Mouse (Mus musculus) E14TG2a.4 (cell line): ENCODE measurements around the gene Nedd9.

Experiments used
- H3K27me3 ChIP-seq: 2 replicates; pipeline ENCODE4 v1.6.1; 2014; ENCODE audit warnings: low read length, control low read depth; ENCODE audit not compliant: insufficient read depth
- H3K36me3 ChIP-seq: 2 replicates; pipeline ENCODE4 v1.6.1; 2014; ENCODE audit warnings: low read length, control low read depth; ENCODE audit not compliant: insufficient read depth
- H3K4me1 ChIP-seq: replicated peaks from 2 replicates; pipeline ENCODE4 v1.6.1; 2014; ENCODE audit warnings: low read depth, low read length, control low read depth
- H3K4me3 ChIP-seq: replicated peaks from 2 replicates; pipeline ENCODE4 v1.5.1; 2014; ENCODE audit warnings: mild to moderate bottlenecking, low read length
- H3K9me3 ChIP-seq: 2 replicates; pipeline ENCODE4 v1.6.1; 2014; ENCODE audit warnings: low read length, control low read depth
- CTCF ChIP-seq: conservative IDR thresholded peaks from 2 replicates; pipeline ENCODE4 v1.5.1; 2014; ENCODE audit warnings: low read length
- NANOG ChIP-seq: IDR thresholded peaks from 2 replicates; pipeline ENCODE4 v1.6.1; 2014; ENCODE audit warnings: borderline replicate concordance, low read length, mixed read lengths
- POU5F1 ChIP-seq: IDR thresholded peaks from 2 replicates; pipeline ENCODE4 v1.6.1; 2014; ENCODE audit warnings: low read length, borderline replicate concordance

The Nedd9 gene

DNA sequence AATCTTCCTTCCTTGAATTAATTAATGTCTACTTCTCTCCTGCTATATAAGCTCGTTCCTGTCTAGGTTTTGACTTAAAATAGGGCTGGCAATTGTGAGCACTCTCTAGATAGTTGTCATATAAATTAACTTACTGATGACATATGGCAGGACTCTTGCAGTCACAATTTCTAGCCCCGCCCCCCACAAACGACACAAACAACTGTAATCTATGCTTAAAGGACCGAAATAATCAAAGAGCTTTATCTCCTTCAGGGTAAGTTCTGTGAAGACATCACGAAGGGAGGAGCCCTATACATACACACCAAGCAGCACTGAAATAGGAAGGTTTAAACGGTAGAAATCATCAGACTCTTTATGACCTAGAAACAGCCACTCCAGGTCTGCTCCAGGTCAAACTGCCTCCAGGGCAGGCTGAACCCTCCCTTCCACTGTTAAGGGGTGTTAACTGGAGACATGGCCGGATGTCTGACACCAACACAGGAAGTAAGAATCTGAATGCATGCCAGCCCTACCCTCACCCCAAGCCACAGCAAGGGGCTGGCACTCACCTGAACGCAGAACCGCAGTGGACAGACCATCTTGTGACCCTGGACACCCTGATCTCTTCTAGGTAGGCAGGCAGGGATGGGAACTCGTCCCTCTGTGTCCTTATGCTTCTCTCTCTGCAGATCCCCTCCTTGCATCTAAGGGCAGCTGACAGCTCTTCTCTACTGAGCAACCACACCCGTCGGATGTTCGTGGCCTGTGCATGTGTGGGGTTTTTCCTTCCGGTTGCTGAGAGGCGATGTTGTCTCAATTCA is at the start of gene Nedd9:
Nedd9 (minus strand) TSS at position 757 of the 803 bp plus-strand sequence.
- Histone ChIP-seq H3K27me3 (no peaks in the 10 kb centered on the region), H3K36me3 (no peaks in the 10 kb centered on the region), H3K9me3 (no peaks in the 10 kb centered on the region), H3K4me1 (peaks cover 4% of the 10 kb centered on the region; the same call in 1 of the 2 replicates), H3K4me3 (no peak within 1 kb of the TSS)
- TF ChIP-seq POU5F1 (no peak), CTCF (no peak), NANOG (no peak)

DNA sequence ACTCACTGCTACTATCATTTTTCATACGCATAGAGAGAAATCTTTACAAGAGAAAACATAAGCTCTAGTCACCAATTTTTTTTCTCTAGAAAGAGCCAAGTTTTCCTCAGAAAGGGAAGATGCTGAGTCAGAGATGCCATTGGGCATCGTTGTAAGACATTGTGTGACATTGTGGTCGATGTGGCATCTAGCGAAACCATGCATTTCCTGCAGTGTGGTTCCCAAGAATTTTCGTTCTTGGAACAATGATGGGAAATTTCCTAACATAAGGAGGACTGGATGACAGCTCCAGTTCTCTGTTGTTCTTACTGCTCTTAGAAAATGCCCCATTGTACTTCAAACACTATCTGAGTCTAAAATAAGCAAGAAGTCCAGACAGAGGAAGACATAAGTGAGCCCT is 45.5 kb upstream of the Nedd9 start:
- Histone ChIP-seq H3K27me3 (no peaks in the 10 kb centered on the region), H3K36me3 (no peaks in the 10 kb centered on the region), H3K4me3 (no peak overlapping the region), H3K9me3 (no peaks in the 10 kb centered on the region), H3K4me1 (no peaks in the 10 kb centered on the region)
- no peak for TF ChIP-seq CTCF
- TF ChIP-seq NANOG = no peak
- no peak for TF ChIP-seq POU5F1

DNA sequence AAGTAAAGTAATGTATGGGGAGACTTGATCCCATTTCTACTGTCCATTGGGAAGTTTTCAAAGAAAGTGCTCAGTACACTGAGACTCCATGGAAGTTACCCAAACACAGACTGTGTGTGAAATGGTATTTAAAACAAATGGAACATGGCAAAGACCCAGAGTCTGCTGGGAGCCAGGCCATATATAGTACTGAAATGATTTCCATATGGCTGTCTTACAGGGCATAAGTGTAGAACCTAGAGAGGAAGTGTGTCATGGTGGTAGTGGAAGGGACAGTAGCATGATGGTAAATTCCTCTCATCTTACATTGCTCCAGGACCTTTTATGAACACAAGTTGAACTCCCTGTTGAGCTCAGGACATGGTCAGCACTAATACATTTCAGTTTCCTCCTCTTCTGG is 43.2 kb upstream of the Nedd9 start:
- H3K36me3 ChIP-seq = no peaks in the 10 kb centered on the region
- TF ChIP-seq POU5F1 = no peak
- TF ChIP-seq NANOG = no peak
- no peak for TF ChIP-seq CTCF

DNA sequence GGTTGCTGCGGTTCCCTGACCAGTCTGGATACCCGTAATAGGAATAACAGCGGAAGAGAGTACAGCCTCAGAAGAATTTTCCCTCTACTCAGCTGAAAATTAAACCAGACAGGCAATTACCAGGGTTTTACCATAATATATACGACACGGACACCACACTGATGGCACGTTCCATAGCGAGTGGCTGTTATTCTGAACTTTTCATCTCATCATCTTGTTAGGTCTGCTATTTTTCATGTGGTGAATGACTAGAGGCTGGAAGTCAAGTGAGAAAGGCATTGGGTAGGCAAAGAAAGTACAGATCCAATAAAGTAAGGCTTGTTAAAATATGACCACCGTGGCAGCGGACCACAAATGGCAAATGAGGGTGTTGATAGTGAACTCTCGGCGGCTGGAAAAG is 37.0 kb upstream of the Nedd9 start:
- H3K4me1 ChIP-seq = no peaks in the 10 kb centered on the region
- no peaks in the 10 kb centered on the region for H3K36me3 ChIP-seq
- no peak for TF ChIP-seq CTCF
- TF ChIP-seq NANOG = no peak
- TF ChIP-seq POU5F1 = no peak
- no peak overlapping the region for H3K4me3 ChIP-seq
- no peaks in the 10 kb centered on the region for H3K27me3 ChIP-seq
- peaks cover 2% of the 10 kb centered on the region; the same call in 1 of the 2 replicates for H3K9me3 ChIP-seq

More for the DNA sequence above, 43.2 kb upstream of the Nedd9 start:
- Histone ChIP-seq H3K27me3 (no peaks in the 10 kb centered on the region), H3K9me3 (peaks cover 2% of the 10 kb centered on the region; the same call in 1 of the 2 replicates), H3K4me3 (no peak overlapping the region), H3K4me1 (no peaks in the 10 kb centered on the region)

DNA sequence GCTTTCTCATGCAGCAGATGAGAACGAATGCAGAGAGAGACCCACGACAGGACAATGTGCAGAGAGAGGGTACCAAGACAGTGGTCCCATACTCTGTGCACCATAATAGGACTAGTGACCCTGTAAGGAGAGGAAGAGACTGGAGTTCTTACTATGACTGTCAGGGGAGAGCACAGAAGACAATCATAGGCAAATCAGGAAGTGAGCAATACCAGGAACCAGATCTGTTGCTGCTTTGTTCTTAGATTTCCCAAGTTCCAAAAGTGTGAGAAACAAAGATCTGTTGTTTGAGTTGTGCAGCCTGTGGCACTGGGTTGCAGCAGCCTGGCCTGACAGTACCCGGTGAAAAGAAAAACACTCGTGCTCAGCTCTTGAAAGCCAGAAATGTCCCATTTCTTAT is 34.1 kb upstream of the Nedd9 start:
- Histone ChIP-seq H3K4me1 (no peaks in the 10 kb centered on the region), H3K4me3 (no peak overlapping the region), H3K36me3 (no peaks in the 10 kb centered on the region), H3K27me3 (no peaks in the 10 kb centered on the region), H3K9me3 (no peaks in the 10 kb centered on the region)
- TF ChIP-seq NANOG (no peak), POU5F1 (no peak), CTCF (no peak)

DNA sequence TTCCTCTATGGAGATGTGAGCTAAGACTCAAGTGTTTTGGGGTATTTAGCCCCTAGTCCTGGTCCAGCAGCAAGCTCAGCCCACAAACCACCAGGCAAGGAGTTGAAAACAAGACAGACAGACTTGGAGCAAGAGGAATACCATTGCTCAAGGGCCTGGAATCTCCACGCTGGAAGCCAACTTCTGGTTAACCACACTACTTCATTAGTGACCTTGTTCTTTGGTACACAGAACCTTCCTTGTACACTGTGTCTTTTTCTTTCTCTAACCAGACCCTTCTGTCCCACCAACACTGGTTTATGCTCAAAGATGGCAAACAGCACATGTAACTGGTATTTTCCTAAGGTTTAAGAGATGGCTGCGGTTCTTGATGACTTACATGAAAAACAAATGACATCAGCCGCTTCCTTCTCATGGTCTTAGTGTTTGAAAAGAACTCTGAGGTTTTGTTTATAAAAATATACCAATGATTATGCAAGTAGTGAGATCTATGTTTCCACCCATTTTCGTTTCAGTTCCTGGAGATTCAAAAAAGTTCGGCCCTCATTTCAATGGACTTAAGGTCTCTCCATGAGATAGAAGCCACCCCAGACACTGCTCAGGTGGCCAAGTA is 33.5 kb upstream of the Nedd9 start:
- TF ChIP-seq CTCF (no peak), NANOG (no peak), POU5F1 (no peak)
- H3K4me3 ChIP-seq = no peak overlapping the region
- no peaks in the 10 kb centered on the region for H3K27me3 ChIP-seq
- no peaks in the 10 kb centered on the region for H3K4me1 ChIP-seq
- H3K36me3 ChIP-seq = no peaks in the 10 kb centered on the region
- no peaks in the 10 kb centered on the region for H3K9me3 ChIP-seq

DNA sequence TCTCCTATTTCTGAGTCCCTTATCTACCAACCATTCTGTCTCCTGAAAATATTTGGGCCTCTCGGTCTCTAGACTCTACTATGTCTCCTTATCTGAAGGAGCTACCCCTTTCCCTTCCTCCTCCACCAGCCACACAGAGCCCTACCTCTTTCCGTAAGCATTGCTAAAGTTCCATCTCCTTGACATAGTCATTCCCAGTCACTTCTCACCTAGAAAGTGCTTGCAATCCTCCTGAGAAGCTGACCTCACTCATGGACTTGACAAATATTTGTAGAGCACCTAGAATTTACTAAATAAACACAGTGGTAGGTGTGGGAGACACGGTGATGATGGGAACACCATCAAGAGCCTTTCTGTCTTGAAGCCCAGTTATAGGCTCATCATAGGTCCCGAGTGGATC is 32.6 kb upstream of the Nedd9 start:
- no peak for TF ChIP-seq NANOG
- no peak for TF ChIP-seq POU5F1
- TF ChIP-seq CTCF = no peak
- Histone ChIP-seq H3K4me1 (no peaks in the 10 kb centered on the region), H3K27me3 (no peaks in the 10 kb centered on the region), H3K9me3 (no peaks in the 10 kb centered on the region), H3K36me3 (no peaks in the 10 kb centered on the region), H3K4me3 (no peak overlapping the region)

DNA sequence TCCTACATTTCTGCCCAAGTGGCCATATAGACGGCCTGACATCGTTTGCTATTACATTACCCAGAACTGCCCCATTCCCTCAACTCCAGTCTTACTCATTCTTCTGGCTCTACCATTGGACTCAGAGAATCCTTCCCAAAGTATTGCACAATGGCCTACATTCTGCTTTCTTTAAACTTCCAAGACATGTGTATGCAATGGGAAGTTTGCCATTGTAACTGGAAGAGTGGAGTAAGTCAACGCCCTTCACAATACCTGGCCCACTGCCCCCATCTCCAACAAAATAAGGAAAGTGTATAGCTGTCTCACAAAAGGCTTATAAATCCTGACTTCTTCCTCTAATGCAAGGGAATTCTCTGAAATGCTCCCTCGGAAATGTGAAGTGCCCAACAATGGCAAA is 30.0 kb upstream of the Nedd9 start:
- Histone ChIP-seq H3K4me3 (no peak overlapping the region), H3K36me3 (no peaks in the 10 kb centered on the region), H3K27me3 (no peaks in the 10 kb centered on the region), H3K9me3 (peaks cover 6% of the 10 kb centered on the region; the same call in 1 of the 2 replicates), H3K4me1 (no peaks in the 10 kb centered on the region)
- TF ChIP-seq POU5F1 = no peak
- TF ChIP-seq NANOG = no peak
- TF ChIP-seq CTCF = no peak
